Mouse (Mus musculus) bone marrow, adult 2 months (tissue): ENCODE data around the gene Tvp23a.

Experiments used
- CTCF ChIP-seq: fragments of 200-500 bp; IDR thresholded peaks from 2 replicates; pipeline ENCODE4 v1.5.1; 2011; ENCODE audit warnings: low read length, control low read depth; ENCODE audit not compliant: control insufficient read depth, insufficient read depth
- POLR2A ChIP-seq: fragments of 200-500 bp; IDR thresholded peaks from 2 replicates; pipeline ENCODE4 v1.6.1; 2011; ENCODE audit warnings: low read depth, mild to moderate bottlenecking, control low read depth, low read length, borderline replicate concordance; ENCODE audit not compliant: control insufficient read depth

- TF ChIP-seq CTCF (no peak), POLR2A (no peak)
Observed at GRCm38 (mm10) chr16:10388634-10389365, 58.4 kb downstream of the Tvp23a start.
